Mouse (Mus musculus) E14TG2a.4 (cell line): Measurements from ENCODE around the gene Prss23.

Experiments
- CTCF ChIP-seq: conservative IDR thresholded peaks from 2 replicates; pipeline ENCODE4 v1.5.1; 2014; ENCODE audit warnings: low read length
- NANOG ChIP-seq: IDR thresholded peaks from 2 replicates; pipeline ENCODE4 v1.6.1; 2014; ENCODE audit warnings: borderline replicate concordance, low read length, mixed read lengths
- POU5F1 ChIP-seq: IDR thresholded peaks from 2 replicates; pipeline ENCODE4 v1.6.1; 2014; ENCODE audit warnings: low read length, borderline replicate concordance

DNA sequence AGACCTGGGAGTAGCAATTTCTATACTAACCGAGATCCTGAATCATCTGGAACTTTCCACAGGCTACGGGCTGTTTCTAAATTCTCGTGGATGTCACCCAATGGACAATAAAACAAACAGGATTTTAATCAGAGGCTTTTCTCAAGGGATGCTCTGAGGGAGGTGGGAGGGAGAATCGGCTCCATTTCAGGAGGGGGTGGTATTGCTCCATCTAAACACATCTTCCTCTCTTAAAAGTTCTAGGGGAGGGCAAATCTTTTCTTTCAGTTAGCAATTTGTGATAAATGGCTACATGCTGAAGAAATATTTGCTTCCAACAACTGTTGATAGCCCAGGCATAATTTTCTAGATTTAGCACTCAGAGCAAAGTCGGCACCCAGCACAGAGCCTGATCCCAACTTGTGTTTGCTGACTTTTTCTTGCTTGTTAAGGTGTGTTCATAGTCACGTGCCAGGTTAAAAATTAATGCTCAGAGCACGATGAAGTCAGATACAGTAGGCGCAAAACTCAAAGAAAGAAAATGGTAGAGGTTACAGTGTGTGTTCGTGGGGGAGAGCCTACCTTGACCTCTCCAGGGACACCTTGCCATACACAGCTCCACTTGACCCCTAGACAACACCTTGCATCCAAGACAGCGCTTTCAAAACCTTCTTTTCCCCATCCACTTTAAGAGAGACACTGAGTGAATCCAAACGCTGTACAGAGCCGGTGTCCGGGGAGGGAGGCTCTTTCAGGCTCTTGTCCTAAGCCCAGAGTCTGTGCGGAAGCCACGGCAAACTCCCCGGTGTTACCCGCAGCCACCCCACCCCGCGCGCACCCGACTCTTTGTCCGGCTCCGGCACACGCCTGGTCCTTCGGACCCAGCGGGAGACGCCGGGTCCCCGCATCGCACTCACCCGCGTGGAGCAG lies 10.2 kb downstream of the Prss23 start:
- no peak for TF ChIP-seq CTCF
- no peak for TF ChIP-seq NANOG
- TF ChIP-seq POU5F1: no peak
